Mouse (Mus musculus) myocyte (in vitro differentiated cells): ENCODE measurements around the gene Gm5426.

Experiments
- E2F4 ChIP-seq: IDR thresholded peaks from one replicate; pipeline ENCODE4 v1.6.1; 2011; ENCODE audit warnings: mild to moderate bottlenecking, control low read depth, moderate library complexity; ENCODE audit not compliant: insufficient read depth
- MAX ChIP-seq: IDR thresholded peaks from one replicate; pipeline ENCODE4 v1.6.1; 2011; ENCODE audit warnings: low read depth, mild to moderate bottlenecking, control low read depth
- MYOD1 ChIP-seq, 3 experiments: IDR thresholded peaks; one replicate each; pipeline ENCODE4 v1.6.1; 2011; ENCODE audit warnings: control low read depth in 2 of 3, low read depth in 2 of 3, mild to moderate bottlenecking in 2 of 3, moderate library complexity in 1 of 3; ENCODE audit not compliant: insufficient read length in 2 of 3, control insufficient read depth in 1 of 3
- MYOG ChIP-seq, 3 experiments: IDR thresholded peaks; one replicate each; pipeline ENCODE4 v1.6.1; 2011; ENCODE audit warnings: control low read depth in 2 of 3, low read depth in 2 of 3, mild to moderate bottlenecking in 2 of 3; ENCODE audit not compliant: insufficient read length in 2 of 3, control insufficient read depth in 1 of 3, insufficient read depth in 1 of 3
- POLR2A ChIP-seq: IDR thresholded peaks from one replicate; pipeline ENCODE4 v1.6.1; 2011; ENCODE audit warnings: low read depth, mild to moderate bottlenecking, control low read depth, moderate library complexity; ENCODE audit not compliant: insufficient read length
- POLR2AphosphoS2 ChIP-seq: IDR thresholded peaks from one replicate; pipeline ENCODE4 v1.6.1; 2011; ENCODE audit warnings: low read depth, control low read depth; ENCODE audit not compliant: insufficient read length
- REST ChIP-seq: IDR thresholded peaks from one replicate; pipeline ENCODE4 v1.6.1; 2011; ENCODE audit warnings: mild to moderate bottlenecking, control low read depth, moderate library complexity; ENCODE audit not compliant: insufficient read depth, insufficient read length
- SRF ChIP-seq: IDR thresholded peaks from one replicate; pipeline ENCODE4 v1.6.1; 2011; ENCODE audit warnings: low read depth; ENCODE audit not compliant: control insufficient read depth, insufficient read length
- TCF12 ChIP-seq: IDR thresholded peaks from one replicate; pipeline ENCODE4 v1.6.1; 2011; ENCODE audit warnings: mild to moderate bottlenecking, control low read depth; ENCODE audit not compliant: poor library complexity, insufficient read depth, severe bottlenecking
- USF1 ChIP-seq: IDR thresholded peaks from one replicate; pipeline ENCODE4 v1.6.1; 2011; ENCODE audit warnings: low read depth, mild to moderate bottlenecking, control low read depth, moderate library complexity

GRCm38 (mm10) chr10:96120821-96121220 is 15.6 kb upstream of the Gm5426 start:
- TF ChIP-seq POLR2A (no peak), TCF12 (no peak), USF1 (no peak), MYOD1 (IDR thresholded peaks at IDR 0.05; ENCODE audit: control insufficient read depth in 1 of 3, insufficient read length in 2 of 3, low read depth in 2 of 3) (no peak), MYOG (IDR thresholded peaks at IDR 0.05; ENCODE audit: control insufficient read depth in 1 of 3, insufficient read depth in 1 of 3, insufficient read length in 2 of 3, low read depth in 2 of 3) (no peak), E2F4 (no peak), MAX (no peak), POLR2AphosphoS2 (no peak), SRF (no peak), REST (no peak)
